Mouse (Mus musculus): ENCODE results near the gene Klrd1.

- TF ChIP-seq ZNF384 (IDR thresholded peaks at IDR 0.05; ENCODE audit: low read depth, low read length): no peak
- TF ChIP-seq MAFK (IDR thresholded peaks at IDR 0.05; ENCODE audit: insufficient read depth, low read depth, low read length): no peak
- TF ChIP-seq CHD2 (IDR thresholded peaks at IDR 0.05; ENCODE audit: low read depth, low read length): no peak
- TF ChIP-seq HCFC1 (IDR thresholded peaks at IDR 0.05; ENCODE audit: borderline replicate concordance, insufficient read depth, low read length): no peak
Measured at GRCm38 (mm10) chr6:129547277-129547676, 44.3 kb upstream of the Klrd1 start.
